Mouse (Mus musculus): ENCODE results near the gene Mfn2. TPM values are rescaled to one million over a fixed set of nuclear protein-coding genes. Genes with fewer than 3 reads are reported as not detected.
"Not testable (repeated sequence)": the region's sequence is repeated elsewhere in the genome, so short reads cannot be mapped to it uniquely, and the experiment has no call there.

Gene Mfn2
- polyA plus RNA-seq, 1 experiment from 2014 or later = 65.7 TPM

DNA sequence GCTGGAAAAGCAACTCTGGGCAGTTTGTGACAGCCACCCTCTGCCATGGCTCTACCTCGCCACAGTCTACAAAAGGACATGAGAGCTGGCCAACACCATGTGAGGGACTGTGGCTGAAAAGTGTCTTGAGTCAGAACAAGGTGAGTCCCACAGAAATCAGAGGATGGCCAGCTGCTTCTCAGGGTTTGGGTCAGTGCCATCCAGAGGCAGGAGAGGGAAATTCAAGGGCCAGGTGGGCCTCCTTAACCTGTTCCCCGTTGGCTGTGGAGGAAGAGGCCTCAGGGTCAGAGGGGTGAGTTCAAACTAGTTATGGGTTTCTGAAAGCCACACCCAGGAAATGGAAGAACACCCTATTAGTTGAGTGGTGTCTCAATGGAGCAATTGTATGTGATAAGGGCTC lies 25.0 kb downstream of the Mfn2 start:
- Histone ChIP-seq H3K36me3 (peaks cover 97% of the 10 kb centered on the region), H3K27me3 (ENCODE audit: insufficient read depth, poor library complexity, severe bottlenecking) (no peaks in the 10 kb centered on the region), H3K9me3 (no peaks in the 10 kb centered on the region), H3K27ac (no peak overlapping the region), H3K4me3 (no peak overlapping the region), H3K4me1 (peaks cover 4% of the 10 kb centered on the region; the same call in 1 of the 2 replicates)
- WGBS = 68% methylated on average over 2 of the region's 2 CpGs
- no peak for DNase-seq (ENCODE audit: low spot score)

DNA sequence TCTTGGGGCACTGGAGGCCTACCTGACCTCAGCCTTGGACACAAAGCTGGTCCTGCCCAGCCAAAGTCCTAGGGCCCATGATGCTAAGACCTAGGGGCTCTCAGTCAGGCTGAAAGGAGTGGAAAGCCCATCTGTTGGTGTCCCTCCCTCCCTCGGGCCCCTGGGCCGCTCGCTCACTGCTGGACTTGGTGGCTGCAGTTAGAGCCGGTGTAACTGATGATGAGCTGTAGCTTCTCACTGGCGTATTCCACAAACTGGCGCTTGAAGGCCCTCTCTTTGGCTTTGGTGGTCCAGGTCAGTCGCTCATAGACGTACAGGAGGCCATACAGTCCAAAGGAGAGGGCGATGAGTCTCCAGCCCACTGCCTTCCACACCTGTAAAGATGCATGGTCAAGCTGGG lies 26.0 kb downstream of the Mfn2 start:
- DNase-seq (ENCODE audit: low spot score) = no peak
- no peak overlapping the region for H3K27ac ChIP-seq
- no peaks in the 10 kb centered on the region for H3K27me3 ChIP-seq (ENCODE audit: insufficient read depth, poor library complexity, severe bottlenecking)
- H3K4me3 ChIP-seq = no peak overlapping the region
- no peaks in the 10 kb centered on the region for H3K9me3 ChIP-seq
- peaks cover 97% of the 10 kb centered on the region for H3K36me3 ChIP-seq
- WGBS = 93% methylated on average over 9 of the region's 9 CpGs
- H3K4me1 ChIP-seq = peaks cover 4% of the 10 kb centered on the region; the same call in 1 of the 2 replicates

- peaks cover 4% of the 10 kb centered on the region; the same call in 1 of the 2 replicates for H3K4me1 ChIP-seq
- H3K36me3 ChIP-seq = peaks cover 97% of the 10 kb centered on the region
- WGBS = 83% methylated on average over 4 of the region's 4 CpGs
- no peak for DNase-seq (ENCODE audit: low spot score)
- no peak overlapping the region for H3K4me3 ChIP-seq
- H3K27ac ChIP-seq = no peak overlapping the region
- H3K27me3 ChIP-seq (ENCODE audit: insufficient read depth, poor library complexity, severe bottlenecking) = no peaks in the 10 kb centered on the region
- H3K9me3 ChIP-seq = no peaks in the 10 kb centered on the region
Measured at GRCm38 (mm10) chr4:147875852-147876575, 28.5 kb downstream of the Mfn2 start.

- H3K27ac ChIP-seq = peak overlapping the region; percentile 81
- peaks cover 54% of the 10 kb centered on the region for H3K36me3 ChIP-seq
- no peaks in the 10 kb centered on the region for H3K9me3 ChIP-seq
- H3K4me3 ChIP-seq = peak overlapping the region; percentile 89
- WGBS = 4% methylated on average over 5 of the region's 5 CpGs
- H3K27me3 ChIP-seq (ENCODE audit: insufficient read depth, poor library complexity, severe bottlenecking) = no peaks in the 10 kb centered on the region
- H3K4me1 ChIP-seq = peaks cover 27% of the 10 kb centered on the region
- no peak for DNase-seq (ENCODE audit: low spot score)
Measured at GRCm38 (mm10) chr4:147869238-147869637, 35.3 kb downstream of the Mfn2 start.

DNA sequence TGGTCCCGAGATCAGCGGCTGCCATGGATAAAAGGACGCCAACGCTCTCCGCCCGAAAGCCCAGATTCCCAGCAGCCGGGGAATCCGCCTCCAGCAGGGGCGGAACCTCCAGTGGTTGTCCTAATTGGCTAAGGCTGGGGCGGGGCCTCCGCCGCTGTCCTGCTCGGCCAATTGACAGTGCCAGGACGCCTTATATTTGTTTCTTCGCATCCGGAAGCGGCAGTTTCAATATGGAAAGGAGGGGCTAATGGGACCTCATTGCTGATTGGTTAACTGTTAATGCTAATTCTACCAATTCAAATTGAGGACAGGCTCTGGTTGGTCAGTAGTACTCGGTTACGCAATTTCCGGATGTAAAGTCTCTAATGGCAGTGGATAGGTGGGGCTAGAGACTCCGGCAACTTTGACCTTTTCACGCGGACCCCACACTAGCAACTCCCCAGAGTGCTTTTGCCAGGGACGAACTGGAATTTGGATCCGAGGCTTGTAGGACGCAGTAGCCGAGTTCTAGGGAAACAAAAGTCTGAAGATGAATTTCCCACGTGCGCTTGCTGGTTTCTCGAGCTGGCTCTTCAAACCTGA lies 36.0 kb downstream of the Mfn2 start, which contains the start of the genes Miip and Fv1:
Gene Miip (minus strand): TSS at position 367 of the 582 bp plus-strand sequence.
Gene Fv1 (plus strand): TSS at position 530 of the 582 bp plus-strand sequence.
- under 1% methylated on average over 30 of the region's 30 CpGs for WGBS
- peak; percentile 99 for DNase-seq (ENCODE audit: low spot score)
- H3K27ac ChIP-seq = peak within 1 kb of the TSS; percentile 85
- H3K27me3 ChIP-seq (ENCODE audit: insufficient read depth, poor library complexity, severe bottlenecking) = no peaks in the 10 kb centered on the region
- H3K9me3 ChIP-seq = no peaks in the 10 kb centered on the region
- H3K4me1 ChIP-seq = peaks cover 27% of the 10 kb centered on the region
- peaks cover 53% of the 10 kb centered on the region for H3K36me3 ChIP-seq
- peak within 1 kb of the TSS; percentile 89 for H3K4me3 ChIP-seq

DNA sequence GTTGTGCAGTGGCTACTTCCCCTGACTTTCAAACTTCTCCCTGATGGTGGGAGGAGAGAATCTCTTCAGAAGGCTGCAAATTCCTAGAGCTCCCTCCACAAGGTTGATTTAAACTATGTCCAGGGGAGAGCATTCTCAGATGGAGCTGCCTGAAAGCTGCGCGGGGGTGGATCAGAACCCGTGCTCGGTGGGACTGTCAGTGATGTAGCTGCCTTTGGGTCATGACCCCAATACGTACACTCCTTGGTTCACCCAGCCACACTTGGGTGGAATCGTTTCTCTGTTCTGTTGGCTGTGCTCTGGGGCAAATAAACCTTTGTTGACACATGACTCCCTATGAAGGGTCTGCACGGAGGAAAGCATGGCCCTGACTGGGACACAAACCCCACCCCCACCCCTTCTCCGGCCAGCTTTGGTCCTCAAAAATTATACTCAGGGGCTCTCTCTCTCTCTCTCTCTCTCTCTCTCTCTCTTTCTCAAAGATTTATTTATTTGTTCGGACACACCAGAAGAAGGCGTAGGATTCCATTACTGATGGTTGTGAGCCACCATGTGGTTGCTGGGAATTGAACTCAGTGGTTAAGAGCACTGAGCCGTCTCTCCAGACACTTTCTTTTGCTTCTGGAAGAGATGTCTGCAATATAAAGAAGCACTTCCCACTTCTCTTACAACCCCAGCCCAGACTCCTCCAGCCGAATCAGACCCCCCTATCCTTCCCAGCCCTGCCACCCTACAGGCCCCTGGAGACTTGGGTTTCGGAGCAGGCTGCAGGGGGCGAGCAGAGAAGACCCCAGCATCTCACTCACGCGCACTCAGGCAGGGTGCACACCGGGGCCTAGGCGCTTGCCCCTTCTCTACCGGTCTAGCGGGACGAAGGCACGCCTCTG lies 36.7 kb downstream of the Mfn2 start:
- Histone ChIP-seq H3K9me3 (no peaks in the 10 kb centered on the region), H3K27ac (peak overlapping the region; percentile 85), H3K4me3 (peak overlapping the region; percentile 89), H3K4me1 (peaks cover 27% of the 10 kb centered on the region), H3K27me3 (ENCODE audit: insufficient read depth, poor library complexity, severe bottlenecking) (no peaks in the 10 kb centered on the region), H3K36me3 (peaks cover 53% of the 10 kb centered on the region)
- DNase-seq (ENCODE audit: low spot score) = no peak
- WGBS = 11% methylated on average over 22 of the region's 22 CpGs

DNA sequence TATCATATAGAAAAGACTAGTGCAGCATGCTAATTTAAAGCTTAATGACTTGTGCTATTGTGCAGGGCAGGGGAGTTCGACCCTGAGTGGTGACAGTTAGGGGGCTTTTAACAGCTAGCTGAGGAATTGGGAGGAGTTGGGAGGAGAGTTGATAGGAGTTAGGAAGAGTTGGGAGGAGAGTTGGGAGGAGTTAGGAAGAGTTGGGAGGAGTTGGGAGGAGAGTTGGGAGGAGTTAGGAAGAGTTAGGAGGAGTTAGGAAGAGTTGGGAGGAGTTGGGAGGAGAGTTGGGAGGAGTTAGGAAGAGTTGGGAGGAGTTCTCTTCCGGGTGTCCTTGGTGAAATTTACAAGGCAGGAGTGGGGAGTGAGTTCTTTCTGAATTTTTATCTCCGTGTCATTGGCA lies 37.7 kb downstream of the Mfn2 start:
- not testable (repeated sequence) for H3K27me3 ChIP-seq (ENCODE audit: insufficient read depth, poor library complexity, severe bottlenecking); H3K9me3 ChIP-seq; DNase-seq (ENCODE audit: low spot score); H3K27ac ChIP-seq; H3K4me3 ChIP-seq
- WGBS = 44% methylated on average over 3 of the region's 3 CpGs
- H3K4me1 ChIP-seq = peaks cover 27% of the 10 kb centered on the region
- H3K36me3 ChIP-seq = peaks cover 53% of the 10 kb centered on the region

- Histone ChIP-seq H3K4me3 (no peak overlapping the region), H3K27ac (no peak overlapping the region), H3K27me3 (ENCODE audit: insufficient read depth, poor library complexity, severe bottlenecking) (no peaks in the 10 kb centered on the region), H3K4me1 (peaks cover 27% of the 10 kb centered on the region), H3K36me3 (peaks cover 53% of the 10 kb centered on the region), H3K9me3 (no peaks in the 10 kb centered on the region)
- 96% methylated on average over 9 of the region's 9 CpGs for WGBS
- no peak for DNase-seq (ENCODE audit: low spot score)
Measured at GRCm38 (mm10) chr4:147866056-147866455, 38.4 kb downstream of the Mfn2 start.

GRCm38 (mm10) chr4:147865651-147866050 lies 38.9 kb downstream of the Mfn2 start:
- Histone ChIP-seq H3K9me3 (no peaks in the 10 kb centered on the region), H3K27ac (no peak overlapping the region), H3K4me1 (peaks cover 27% of the 10 kb centered on the region), H3K36me3 (peaks cover 55% of the 10 kb centered on the region), H3K27me3 (ENCODE audit: insufficient read depth, poor library complexity, severe bottlenecking) (no peaks in the 10 kb centered on the region), H3K4me3 (no peak overlapping the region)
- WGBS = 91% methylated on average over 6 of the region's 6 CpGs
- no peak for DNase-seq (ENCODE audit: low spot score)

GRCm38 (mm10) chr4:147862051-147862450 lies 42.5 kb downstream of the Mfn2 start:
- Histone ChIP-seq H3K4me3 (no peak overlapping the region), H3K27ac (no peak overlapping the region), H3K9me3 (no peaks in the 10 kb centered on the region), H3K4me1 (peaks cover 6% of the 10 kb centered on the region), H3K27me3 (ENCODE audit: insufficient read depth, poor library complexity, severe bottlenecking) (no peaks in the 10 kb centered on the region), H3K36me3 (peaks cover 61% of the 10 kb centered on the region)
- no peak for DNase-seq (ENCODE audit: low spot score)
- WGBS = 86% methylated on average over 3 of the region's 3 CpGs

- no peak overlapping the region for H3K4me3 ChIP-seq
- 62% methylated on average over 2 of the region's 2 CpGs for WGBS
- no peaks in the 10 kb centered on the region for H3K9me3 ChIP-seq
- no peaks in the 10 kb centered on the region for H3K27me3 ChIP-seq (ENCODE audit: insufficient read depth, poor library complexity, severe bottlenecking)
- peak; percentile 70 for DNase-seq (ENCODE audit: low spot score)
- H3K4me1 ChIP-seq = peaks cover 11% of the 10 kb centered on the region
- no peak overlapping the region for H3K27ac ChIP-seq
- H3K36me3 ChIP-seq = 0 out of 2 replicates have a peak, but pooled peaks cover 2% of the 10 kb centered on the region
Measured at GRCm38 (mm10) chr4:147850776-147851175, 53.7 kb downstream of the Mfn2 start.

DNA sequence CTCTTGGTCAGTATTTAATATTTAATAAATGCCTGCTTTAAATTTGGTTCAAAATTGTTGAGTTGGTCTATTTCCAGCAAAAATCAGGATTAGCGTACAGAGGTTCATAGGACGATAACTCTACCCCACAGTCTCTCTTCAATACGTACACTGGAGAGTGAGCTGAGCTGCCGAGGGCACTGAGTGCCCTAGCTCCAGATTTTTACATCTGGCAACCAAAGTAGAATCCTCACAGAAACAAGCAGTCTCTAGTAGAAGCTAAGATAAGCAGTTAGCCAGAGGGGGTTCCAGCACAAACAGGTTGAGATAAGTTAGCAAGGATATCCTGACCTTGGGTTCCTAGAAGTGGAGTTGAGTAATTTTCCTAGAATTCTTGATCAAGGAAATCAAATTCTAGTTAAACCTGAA lies 55.9 kb downstream of the Mfn2 start:
- 8% methylated on average over 4 of the region's 4 CpGs for WGBS
- peaks cover 11% of the 10 kb centered on the region for H3K4me1 ChIP-seq
- no peak for DNase-seq (ENCODE audit: low spot score)
- H3K36me3 ChIP-seq = peaks cover 17% of the 10 kb centered on the region
- H3K4me3 ChIP-seq = peak overlapping the region; percentile 86
- H3K9me3 ChIP-seq = no peaks in the 10 kb centered on the region
- peak overlapping the region; percentile 88 for H3K27ac ChIP-seq
- no peaks in the 10 kb centered on the region for H3K27me3 ChIP-seq (ENCODE audit: insufficient read depth, poor library complexity, severe bottlenecking)
